Mouse (Mus musculus) limb, embryonic 14.5 days (tissue): Measurements from ENCODE around the gene Tedc1. TPM values are rescaled to one million over a fixed set of nuclear protein-coding genes. Genes with fewer than 3 reads are reported as not detected.
A peak's percentile ranks its signal among the peaks of the same experiment; 100 is the strongest.

Experiments
- ATAC-seq: fragments of 200-750 bp; cut with Nextera tagmentation; 2 replicates; pipeline ENCODE4 v1.8.0; 2017; ENCODE audit warnings: low read depth, moderate number of reproducible peaks, moderate TSS enrichment; ENCODE audit not compliant: low FRiP score
- DNase-seq: peaks from one replicate; pipeline ENCODE4 v3.0.0-alpha.2; 2015; ENCODE audit warnings: low spot score
- H3K27ac ChIP-seq: fragments of 300-500 bp; sonication (generic); replicated peaks from 2 replicates; pipeline ENCODE4 v1.5.1; 2014; ENCODE audit warnings: low read depth, mild to moderate bottlenecking, low read length, moderate library complexity, mixed read lengths
- H3K27me3 ChIP-seq: fragments of 300-500 bp; sonication (generic); 2 replicates; pipeline ENCODE4 v1.6.1; 2014; ENCODE audit warnings: low read length, mixed read lengths; ENCODE audit not compliant: control insufficient read depth, insufficient read depth
- H3K36me3 ChIP-seq: fragments of 300-500 bp; sonication (generic); 2 replicates; pipeline ENCODE4 v1.6.1; 2014; ENCODE audit warnings: mild to moderate bottlenecking, low read length, moderate library complexity, mixed read lengths; ENCODE audit not compliant: control insufficient read depth, insufficient read depth
- H3K4me1 ChIP-seq: fragments of 300-500 bp; sonication (generic); 2 replicates; pipeline ENCODE4 v1.6.1; 2014; ENCODE audit warnings: antibody characterized with exemption, low read length, mixed read lengths; ENCODE audit not compliant: control insufficient read depth, insufficient read depth
- H3K4me2 ChIP-seq: fragments of 300-500 bp; sonication (generic); replicated peaks from 2 replicates; pipeline ENCODE4 v1.6.1; 2014; ENCODE audit warnings: low read depth, mild to moderate bottlenecking, low read length, moderate library complexity; ENCODE audit not compliant: severe bottlenecking
- H3K4me3 ChIP-seq: fragments of 300-500 bp; sonication (generic); replicated peaks from 2 replicates; pipeline ENCODE4 v1.5.1; 2014; ENCODE audit warnings: low read length
- H3K9ac ChIP-seq: fragments of 300-500 bp; sonication (generic); 2 replicates; pipeline ENCODE4 v1.6.1; 2014; ENCODE audit warnings: mild to moderate bottlenecking, low read depth, low read length, moderate library complexity; ENCODE audit not compliant: severe bottlenecking
- H3K9me3 ChIP-seq: fragments of 300-500 bp; sonication (generic); 2 replicates; pipeline ENCODE4 v1.6.1; 2016; ENCODE audit warnings: low read length; ENCODE audit not compliant: control insufficient read depth
- POLR2A ChIP-seq: fragments of 200-500 bp; IDR thresholded peaks from 2 replicates; pipeline ENCODE4 v1.8.0; 2012; ENCODE audit warnings: inconsistent platforms, mild to moderate bottlenecking, moderate library complexity, borderline replicate concordance; ENCODE audit not compliant: insufficient read depth, insufficient read length; ENCODE audit errors: extremely low read depth
- WGBS: fragments of 180-500 bp; shearing (Covaris S2); extraction: QIAGEN DNeasy Blood & Tissue Kit; methylation state at CpG from one replicate; pipeline ENCODE4 v1.1.7; 2014; 5-methylcytosine and 5-hydroxymethylcytosine counted together
- polyA plus RNA-seq, 2 experiments: library from polyadenylated mRNA; depleted of rRNA in 1 of 2; stranded (reverse) in 1 of 2; unstranded in 1 of 2; fragments of >200 nt; fragmentation: Nextera tagmentation in 1 of 2; extraction: Ambion mirVana in 1 of 2; gene quantifications; 2 replicates each; pipeline versions ENCODE4 v1.2.1 to v1.2.3; 2012 to 2014

Tedc1 gene
- polyA plus RNA-seq, 2 experiments = 19.5 to 30.8 TPM

GRCm38 (mm10) chr12:113185442-113186291 lies 29.4 kb downstream of the Tedc1 start, which contains the start of gene Tmem121:
Gene Tmem121 (plus strand): TSS chr12:113185930.
- Histone ChIP-seq H3K4me3 (peak within 1 kb of the TSS; percentile 65), H3K4me1 (peaks cover 19% of the 10 kb centered on the region), H3K36me3 (peaks cover 24% of the 10 kb centered on the region), H3K27me3 (0 out of 2 replicates have a peak, but pooled peaks cover 5% of the 10 kb centered on the region), H3K4me2 (peak within 1 kb of the TSS; percentile 84), H3K9ac (peak within 1 kb of the TSS; percentile 77), H3K27ac (no peak within 1 kb of the TSS), H3K9me3 (no peaks in the 10 kb centered on the region)
- DNase-seq (peak; percentile 22), ATAC-seq (peak; percentile 74)
- TF ChIP-seq POLR2A = no peak
- WGBS = 3% methylated on average over 38 of the region's 63 CpGs

- ATAC-seq = no peak
- no peak overlapping the region for H3K27ac ChIP-seq
- peaks cover 27% of the 10 kb centered on the region for H3K36me3 ChIP-seq
- 40% methylated on average over 11 of the region's 12 CpGs for WGBS
- H3K4me1 ChIP-seq = peaks cover 19% of the 10 kb centered on the region
- no peaks in the 10 kb centered on the region for H3K9me3 ChIP-seq
- 0 out of 2 replicates have a peak, but pooled peaks cover 5% of the 10 kb centered on the region for H3K27me3 ChIP-seq
- no peak for DNase-seq
- H3K4me2 ChIP-seq = peak overlapping the region; percentile 84
- TF ChIP-seq POLR2A = no peak
- peak overlapping the region; percentile 77 for H3K9ac ChIP-seq
- H3K4me3 ChIP-seq = peak overlapping the region; percentile 65
Measured at GRCm38 (mm10) chr12:113186326-113187010, 30.2 kb downstream of the Tedc1 start.

- WGBS = 52% methylated on average over 4 of the region's 4 CpGs
- H3K9ac ChIP-seq = 0 out of 2 replicates have a peak overlapping the region, but pooled peaks have one; percentile 18
- peaks cover 19% of the 10 kb centered on the region for H3K4me1 ChIP-seq
- no peak for DNase-seq
- no peak for ATAC-seq
- H3K27me3 ChIP-seq = 0 out of 2 replicates have a peak, but pooled peaks cover 5% of the 10 kb centered on the region
- no peak for TF ChIP-seq POLR2A
- H3K9me3 ChIP-seq = no peaks in the 10 kb centered on the region
- H3K27ac ChIP-seq = no peak overlapping the region
- H3K4me2 ChIP-seq = peak overlapping the region; percentile 84
- H3K4me3 ChIP-seq = peak overlapping the region; percentile 37
- H3K36me3 ChIP-seq = peaks cover 27% of the 10 kb centered on the region
Measured at GRCm38 (mm10) chr12:113187011-113187375, 30.8 kb downstream of the Tedc1 start.

GRCm38 (mm10) chr12:113187584-113188295 lies 31.5 kb downstream of the Tedc1 start:
- H3K27ac ChIP-seq = no peak overlapping the region
- TF ChIP-seq POLR2A = no peak
- peak overlapping the region; percentile 84 for H3K4me2 ChIP-seq
- 5% methylated on average over 50 of the region's 56 CpGs for WGBS
- H3K27me3 ChIP-seq = 0 out of 2 replicates have a peak, but pooled peaks cover 5% of the 10 kb centered on the region
- peak; percentile 29 for ATAC-seq
- H3K9ac ChIP-seq = peak overlapping the region; percentile 18
- peaks cover 19% of the 10 kb centered on the region for H3K4me1 ChIP-seq
- DNase-seq = peak; percentile 85
- H3K36me3 ChIP-seq = peaks cover 27% of the 10 kb centered on the region
- H3K9me3 ChIP-seq = no peaks in the 10 kb centered on the region
- peak overlapping the region; percentile 37 for H3K4me3 ChIP-seq

- ATAC-seq (no peak), DNase-seq (no peak)
- Histone ChIP-seq H3K27ac (no peak overlapping the region), H3K4me1 (peaks cover 19% of the 10 kb centered on the region), H3K9me3 (no peaks in the 10 kb centered on the region), H3K9ac (no peak overlapping the region), H3K4me2 (peak overlapping the region; percentile 84; the same call in 1 of the 2 replicates), H3K27me3 (0 out of 2 replicates have a peak, but pooled peaks cover 5% of the 10 kb centered on the region), H3K36me3 (peaks cover 27% of the 10 kb centered on the region), H3K4me3 (no peak overlapping the region)
- no peak for TF ChIP-seq POLR2A
- 89% methylated on average over 51 of the region's 51 CpGs for WGBS
Measured at GRCm38 (mm10) chr12:113188349-113189055, 32.3 kb downstream of the Tedc1 start.
